Mouse (Mus musculus) midbrain, embryonic 16.5 days (tissue): Measurements from ENCODE around the gene Ctc1. TPM values are rescaled to one million over a fixed set of nuclear protein-coding genes. Genes with fewer than 3 reads are reported as not detected.

Experiments
- ATAC-seq: fragments of 200-750 bp; cut with Nextera tagmentation; 2 replicates; pipeline ENCODE4 v1.8.0; 2017; ENCODE audit warnings: moderate TSS enrichment
- H3K27ac ChIP-seq: fragments of 300-500 bp; sonication (generic); 2 replicates; pipeline ENCODE4 v1.5.1; 2014; ENCODE audit warnings: mild to moderate bottlenecking, low read length, mixed read lengths
- H3K27me3 ChIP-seq: fragments of 300-500 bp; sonication (generic); 2 replicates; pipeline ENCODE4 v1.6.1; 2014; ENCODE audit warnings: low read depth, low read length, mixed read lengths; ENCODE audit not compliant: control insufficient read depth, insufficient read depth
- H3K36me3 ChIP-seq: fragments of 300-500 bp; sonication (generic); 2 replicates; pipeline ENCODE4 v1.6.1; 2014; ENCODE audit warnings: mild to moderate bottlenecking, low read length, moderate library complexity, mixed read lengths; ENCODE audit not compliant: control insufficient read depth, insufficient read depth
- H3K4me1 ChIP-seq: fragments of 300-500 bp; sonication (generic); 2 replicates; pipeline ENCODE4 v1.6.1; 2014; ENCODE audit warnings: mild to moderate bottlenecking, low read length, mixed read lengths; ENCODE audit not compliant: control insufficient read depth, insufficient read depth
- H3K4me2 ChIP-seq: fragments of 300-500 bp; sonication (generic); 2 replicates; pipeline ENCODE4 v1.6.1; 2014; ENCODE audit warnings: mild to moderate bottlenecking, low read length, mixed read lengths
- H3K4me3 ChIP-seq: fragments of 300-500 bp; sonication (generic); 2 replicates; pipeline ENCODE4 v1.5.1; 2014; ENCODE audit warnings: low read depth, mild to moderate bottlenecking, low read length, moderate library complexity, mixed read lengths
- H3K9ac ChIP-seq: fragments of 300-500 bp; sonication (generic); 2 replicates; pipeline ENCODE4 v1.6.1; 2014; ENCODE audit warnings: low read depth, low read length, mixed read lengths
- H3K9me3 ChIP-seq: fragments of 300-500 bp; sonication (generic); replicated peaks from 2 replicates; pipeline ENCODE4 v1.6.1; 2014; ENCODE audit warnings: mild to moderate bottlenecking, low read length, mixed read lengths; ENCODE audit not compliant: control insufficient read depth, poor library complexity, severe bottlenecking
- WGBS: fragments of 180-500 bp; shearing (Covaris S2); extraction: QIAGEN DNeasy Blood & Tissue Kit; methylation state at CpG from one replicate; pipeline ENCODE4 v1.1.7; 2014; 5-methylcytosine and 5-hydroxymethylcytosine counted together
- polyA plus RNA-seq: library from polyadenylated mRNA; unstranded; fragments of >200 nt; fragmentation: Nextera tagmentation; extraction: Ambion mirVana; gene quantifications from 2 replicates; pipeline ENCODE4 v1.2.1, GENCODE M21; 2015

Gene Ctc1
- polyA plus RNA-seq, 1 experiment from 2014 or later, result 67.0 TPM

GRCm38 (mm10) chr11:68975601-68976000, 40.1 kb upstream of the Ctc1 start:
- Histone ChIP-seq H3K9ac (no peak overlapping the region), H3K4me2 (no peak overlapping the region), H3K4me1 (peaks cover 5% of the 10 kb centered on the region; the same call in 1 of the 2 replicates), H3K27ac (no peak overlapping the region), H3K4me3 (no peak overlapping the region), H3K27me3 (no peaks in the 10 kb centered on the region), H3K9me3 (no peaks in the 10 kb centered on the region), H3K36me3 (no peaks in the 10 kb centered on the region)
- no peak for ATAC-seq
- WGBS, result 93% methylated on average over 1 of the region's 1 CpGs

- H3K36me3 ChIP-seq, result no peaks in the 10 kb centered on the region
- no peak overlapping the region for H3K4me2 ChIP-seq
- 66% methylated on average over 5 of the region's 5 CpGs for WGBS
- ATAC-seq, result no peak
- no peaks in the 10 kb centered on the region for H3K4me1 ChIP-seq
- H3K27me3 ChIP-seq, result no peaks in the 10 kb centered on the region
- no peak overlapping the region for H3K4me3 ChIP-seq
- no peaks in the 10 kb centered on the region for H3K9me3 ChIP-seq
- H3K27ac ChIP-seq, result no peak overlapping the region
- no peak overlapping the region for H3K9ac ChIP-seq
Measured at GRCm38 (mm10) chr11:68979320-68979733, 36.4 kb upstream of the Ctc1 start.

GRCm38 (mm10) chr11:68980919-68981318, 34.8 kb upstream of the Ctc1 start:
- Histone ChIP-seq H3K9me3 (no peaks in the 10 kb centered on the region), H3K4me2 (no peak overlapping the region), H3K4me1 (no peaks in the 10 kb centered on the region), H3K27ac (no peak overlapping the region), H3K9ac (no peak overlapping the region), H3K27me3 (no peaks in the 10 kb centered on the region), H3K36me3 (no peaks in the 10 kb centered on the region), H3K4me3 (no peak overlapping the region)
- ATAC-seq, result no peak
- WGBS, result 79% methylated on average over 3 of the region's 3 CpGs

GRCm38 (mm10) chr11:68982639-68983369, 32.9 kb upstream of the Ctc1 start:
- no peaks in the 10 kb centered on the region for H3K4me1 ChIP-seq
- H3K9me3 ChIP-seq, result no peaks in the 10 kb centered on the region
- WGBS, result 36% methylated on average over 4 of the region's 4 CpGs
- H3K4me3 ChIP-seq, result no peak overlapping the region
- H3K4me2 ChIP-seq, result no peak overlapping the region
- H3K36me3 ChIP-seq, result no peaks in the 10 kb centered on the region; the same call in 1 of the 2 replicates
- 0 out of 2 replicates have a peak, but pooled peaks have one; percentile 60 for ATAC-seq
- H3K9ac ChIP-seq, result no peak overlapping the region
- H3K27me3 ChIP-seq, result no peaks in the 10 kb centered on the region
- no peak overlapping the region for H3K27ac ChIP-seq

DNA sequence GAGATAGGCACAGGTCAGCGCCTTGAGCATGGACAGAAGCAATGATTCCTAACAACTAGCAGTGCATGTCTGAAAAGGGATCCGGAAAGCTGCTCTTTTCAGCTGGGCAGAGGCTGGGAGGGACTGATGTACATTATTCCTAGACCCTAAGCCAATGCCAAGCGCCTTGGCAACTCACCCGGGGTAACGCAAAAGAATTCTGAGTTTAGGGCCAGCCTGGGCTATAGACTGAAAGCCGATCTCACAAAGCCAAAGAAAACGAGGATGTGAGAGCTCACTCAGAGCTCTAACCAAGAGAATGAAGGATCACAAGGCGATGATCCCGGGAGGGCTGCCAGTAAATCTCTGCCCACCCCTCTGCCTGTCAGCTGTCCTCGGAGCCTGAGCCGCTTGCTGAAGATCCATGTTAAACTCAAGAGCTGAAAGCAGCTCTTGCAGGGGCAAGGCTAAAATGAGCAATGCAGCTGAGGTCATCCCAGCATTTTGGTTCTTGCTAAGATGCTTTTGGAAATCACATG, 28.3 kb upstream of the Ctc1 start:
- peaks cover 31% of the 10 kb centered on the region for H3K36me3 ChIP-seq

GRCm38 (mm10) chr11:68988341-68988740, 27.4 kb upstream of the Ctc1 start:
- Histone ChIP-seq H3K4me1 (no peaks in the 10 kb centered on the region), H3K36me3 (peaks cover 37% of the 10 kb centered on the region), H3K9ac (no peak overlapping the region), H3K27ac (no peak overlapping the region), H3K4me2 (no peak overlapping the region), H3K4me3 (no peak overlapping the region), H3K27me3 (no peaks in the 10 kb centered on the region), H3K9me3 (no peaks in the 10 kb centered on the region)
- 92% methylated on average over 17 of the region's 17 CpGs for WGBS
- no peak for ATAC-seq

More for the DNA sequence above, 28.3 kb upstream of the Ctc1 start:
- H3K9ac ChIP-seq, result no peak overlapping the region
- no peak overlapping the region for H3K27ac ChIP-seq
- WGBS, result 86% methylated on average over 11 of the region's 11 CpGs
- no peak overlapping the region for H3K4me3 ChIP-seq
- no peak for ATAC-seq
- no peaks in the 10 kb centered on the region for H3K4me1 ChIP-seq
- H3K27me3 ChIP-seq, result no peaks in the 10 kb centered on the region
- H3K4me2 ChIP-seq, result no peak overlapping the region
- no peaks in the 10 kb centered on the region for H3K9me3 ChIP-seq

- 86% methylated on average over 7 of the region's 7 CpGs for WGBS
- H3K4me1 ChIP-seq, result no peaks in the 10 kb centered on the region
- no peak overlapping the region for H3K4me3 ChIP-seq
- no peak overlapping the region for H3K9ac ChIP-seq
- ATAC-seq, result no peak
- H3K9me3 ChIP-seq, result no peaks in the 10 kb centered on the region
- no peaks in the 10 kb centered on the region for H3K27me3 ChIP-seq
- H3K4me2 ChIP-seq, result no peak overlapping the region
- H3K36me3 ChIP-seq, result peaks cover 50% of the 10 kb centered on the region
- H3K27ac ChIP-seq, result no peak overlapping the region
Measured at GRCm38 (mm10) chr11:68993122-68993521, 22.6 kb upstream of the Ctc1 start.

DNA sequence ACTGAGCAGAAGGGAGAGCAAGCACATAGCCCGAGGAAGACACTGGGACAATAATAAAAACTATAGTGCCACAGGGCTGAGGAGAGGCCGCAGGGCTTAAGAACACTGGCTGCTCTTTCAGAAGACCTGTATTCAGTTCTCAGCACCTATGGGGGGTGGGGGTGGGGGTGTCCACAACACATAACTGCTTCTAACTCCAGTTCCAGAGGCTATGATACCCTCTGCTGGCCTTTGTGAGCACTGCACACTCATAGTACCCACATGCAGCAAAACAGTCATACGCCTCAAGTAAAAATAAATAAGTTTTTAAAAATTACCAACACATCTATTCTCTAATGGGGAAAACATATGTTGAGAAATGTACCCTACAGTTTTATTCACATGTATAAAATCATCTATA, 21.3 kb upstream of the Ctc1 start:
- Histone ChIP-seq H3K4me1 (no peaks in the 10 kb centered on the region), H3K9ac (no peak overlapping the region), H3K27me3 (no peaks in the 10 kb centered on the region), H3K4me3 (no peak overlapping the region), H3K9me3 (no peaks in the 10 kb centered on the region), H3K4me2 (no peak overlapping the region), H3K36me3 (peaks cover 46% of the 10 kb centered on the region), H3K27ac (no peak overlapping the region)
- ATAC-seq, result no peak
- 96% methylated on average over 3 of the region's 3 CpGs for WGBS

DNA sequence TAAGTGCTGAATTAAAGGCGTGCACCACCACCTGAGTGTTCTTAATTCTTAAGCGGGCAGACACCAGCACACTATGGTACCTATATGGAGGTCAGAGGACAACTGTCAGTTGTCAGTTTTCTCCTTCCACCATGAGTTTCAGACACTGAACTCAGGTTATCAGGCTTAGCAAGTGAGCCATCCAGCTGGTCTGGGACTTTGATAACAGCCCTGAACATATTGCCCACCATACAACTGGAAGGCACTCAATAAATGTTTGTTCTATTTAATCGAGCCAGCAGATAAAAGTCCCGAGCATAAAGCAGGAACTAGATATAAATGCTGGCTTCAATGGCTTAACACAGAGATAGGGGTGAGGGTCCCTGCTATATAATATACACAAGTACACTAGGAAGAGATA, 18.6 kb upstream of the Ctc1 start:
- H3K9ac ChIP-seq, result no peak overlapping the region
- ATAC-seq, result no peak
- WGBS, result 93% methylated on average over 4 of the region's 4 CpGs

More for the DNA sequence above, 18.6 kb upstream of the Ctc1 start:
- no peaks in the 10 kb centered on the region for H3K4me1 ChIP-seq
- H3K9me3 ChIP-seq, result no peaks in the 10 kb centered on the region
- no peak overlapping the region for H3K4me3 ChIP-seq
- H3K27me3 ChIP-seq, result no peaks in the 10 kb centered on the region
- peaks cover 48% of the 10 kb centered on the region for H3K36me3 ChIP-seq
- H3K4me2 ChIP-seq, result no peak overlapping the region
- H3K27ac ChIP-seq, result no peak overlapping the region
